In genomic region chr17:56851167-56851566, GRCm38 (mm10) we compare ENCODE assay signal across 27 mouse cellular contexts. TPM values are rescaled to one million over a fixed set of nuclear protein-coding genes. Genes with fewer than 3 reads are reported as not detected.
"Had no signal": no experiment of that assay in that cellular context is flagged by ENCODE, and none has a peak within 500 bp of the region (broad histone marks: within the 10 kb centered on the region; RNA-seq: fewer than 3 reads in every experiment).

No protein-coding gene starts in this region.

- H3K36me3 ChIP-seq: midbrain, embryonic 10.5 days; midbrain, embryonic 12.5 days; neural tube, embryonic 13.5 days; neural tube, embryonic 15.5 days had no signal

- H3K9ac ChIP-seq: lung, embryonic 14.5 days; midbrain, embryonic 12.5 days; neural tube, embryonic 13.5 days; neural tube, embryonic 15.5 days had no signal

- DNase-seq: lung, adult 18-20 months; lung, embryonic 14.5 days; lung, postnatal 10 days; lung, postnatal 4 days; midbrain, embryonic 14.5 days; retina, postnatal 1 day; right cerebral cortex, adult 18-20 months; right cerebral cortex, postnatal 25 days; right cerebral cortex, postnatal 4 days; spleen, adult 18-20 months; thymus, adult 18-20 months; thymus, postnatal 14 days; thymus, postnatal 36 days had no signal

- H3K4me2 ChIP-seq: lung, embryonic 14.5 days; midbrain, embryonic 12.5 days; neural tube, embryonic 13.5 days; neural tube, embryonic 15.5 days had no signal

- H3K27me3 ChIP-seq: neural tube, embryonic 13.5 days; neural tube, embryonic 15.5 days had no signal

- ATAC-seq: midbrain, embryonic 16.5 days had no signal

- H3K4me3 ChIP-seq: midbrain, embryonic 10.5 days; midbrain, embryonic 12.5 days; myocyte; neural tube, embryonic 13.5 days; neural tube, embryonic 15.5 days had no signal

- H3K4me1 ChIP-seq: midbrain, embryonic 10.5 days; midbrain, embryonic 12.5 days; neural tube, embryonic 13.5 days; neural tube, embryonic 15.5 days had no signal

- H3K27ac ChIP-seq: midbrain, embryonic 10.5 days; midbrain, embryonic 12.5 days; neural tube, embryonic 13.5 days; neural tube, embryonic 15.5 days had no signal

- H3K9me3 ChIP-seq: midbrain, embryonic 10.5 days; midbrain, embryonic 12.5 days; neural tube, embryonic 13.5 days; neural tube, embryonic 15.5 days had no signal

RNA-seq across cellular contexts. Expression of gene Acsbg2, which starts 23.1 kb away (rescaled TPM):
- total RNA-seq: megakaryocyte, adult 5-6 weeks; megakaryocyte-erythroid progenitor cell, adult 5-6 weeks had no signal
- polyA plus RNA-seq: lung, embryonic 14.5 days; lung, embryonic 16.5 days; midbrain, embryonic 10.5 days; midbrain, embryonic 12.5 days; midbrain, embryonic 14.5 days; midbrain, embryonic 16.5 days; myocyte; neural tube, embryonic 11.5 days; neural tube, embryonic 13.5 days; neural tube, embryonic 15.5 days; small intestine, adult 2 months; stomach, embryonic 14.5 days; stomach, embryonic 16.5 days; thymus, postnatal 0 days had no signal

RNA-seq across cellular contexts. Expression of gene 1700061G19Rik, which starts 24.1 kb away (rescaled TPM):
- total RNA-seq: megakaryocyte-erythroid progenitor cell, adult 5-6 weeks had no signal
- polyA plus RNA-seq: small intestine, adult 2 months had no signal
